Comparison of ENCODE assay signal across 8 mouse cellular contexts in the genomic region with DNA sequence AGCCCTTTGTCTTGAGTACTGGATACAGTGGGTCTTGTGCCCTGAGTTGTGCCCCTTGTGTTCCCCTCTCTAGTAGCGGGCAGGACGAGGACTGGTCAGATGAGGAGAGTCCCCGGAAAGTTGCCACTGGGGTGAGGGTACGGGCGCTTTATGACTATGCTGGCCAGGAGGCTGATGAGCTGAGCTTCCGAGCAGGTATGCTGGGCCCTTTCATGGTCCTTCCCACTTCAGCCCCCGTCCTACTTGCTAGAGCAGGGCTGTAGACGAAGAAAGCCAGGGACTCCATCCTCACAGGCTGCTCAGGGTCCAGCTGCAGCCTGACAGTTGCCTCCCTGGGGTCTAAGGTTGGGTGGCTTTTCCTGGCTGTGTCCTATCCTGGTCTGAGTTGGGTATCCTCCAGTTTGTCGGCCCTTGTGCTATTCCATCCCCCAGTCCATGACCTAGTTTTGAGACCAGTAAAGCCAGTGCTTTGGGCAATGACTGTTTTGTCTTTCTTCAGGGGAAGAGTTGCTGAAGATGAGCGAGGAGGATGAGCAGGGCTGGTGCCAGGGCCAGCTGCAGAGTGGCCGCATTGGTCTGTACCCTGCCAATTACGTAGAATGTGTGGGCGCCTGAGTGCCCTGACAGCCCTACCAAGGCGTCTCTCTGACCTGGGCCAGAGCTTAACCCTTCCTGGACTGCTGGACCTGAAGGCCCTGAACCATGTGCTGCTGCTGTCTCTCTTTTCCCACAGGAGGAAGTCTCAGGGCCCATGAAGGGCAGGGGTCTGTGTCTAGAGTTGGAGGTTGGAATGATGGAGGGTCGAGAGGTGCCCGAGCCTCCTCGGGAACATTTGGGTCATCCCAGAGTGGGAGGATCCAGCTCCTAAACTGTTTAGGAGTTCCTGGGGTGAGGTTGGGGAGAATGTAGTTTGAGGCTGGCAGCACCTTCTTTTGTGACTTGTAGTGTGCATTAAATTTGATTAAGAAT. TPM values are rescaled to one million over a fixed set of nuclear protein-coding genes. Genes with fewer than 3 reads are reported as not detected.
A peak's percentile ranks its signal among the peaks of the same experiment; 100 is the strongest.
DNase-seq lines count a peak whose midpoint lies in the region; ATAC-seq and TF ChIP-seq lines count a peak whose summit lies in the region.

No protein-coding gene starts in this region.

- ATAC-seq in forebrain, embryonic 15.5 days (replicated peaks), result 0 out of 2 replicates have a peak, but pooled peaks have one; percentile 0
- no peak for ATAC-seq in liver, embryonic 15.5 days (ENCODE audit: insufficient read depth)

- H3K4me1 ChIP-seq in E14TG2a.4 (replicated peaks; ENCODE audit: low read depth, low read length), result peaks cover 56% of the 10 kb centered on the region
- peaks cover 20% of the 10 kb centered on the region for H3K4me1 ChIP-seq in forebrain, embryonic 15.5 days
- peaks cover 37% of the 10 kb centered on the region for H3K4me1 ChIP-seq in liver, embryonic 15.5 days (replicated peaks)

- peaks cover 32% of the 10 kb centered on the region for H3K36me3 ChIP-seq in E14TG2a.4 (ENCODE audit: insufficient read depth, low read length)
- H3K36me3 ChIP-seq in forebrain, embryonic 15.5 days, result peaks cover 20% of the 10 kb centered on the region
- peaks cover 26% of the 10 kb centered on the region for H3K36me3 ChIP-seq in liver, embryonic 15.5 days (replicated peaks)

- peak; percentile 94 for DNase-seq in heart, adult 11 months
- DNase-seq in heart, postnatal 36 days, result no peak
- DNase-seq in spleen, adult 18-20 months, result no peak
- DNase-seq in right cerebral cortex, postnatal 14 days, result no peak
- DNase-seq in left cerebral cortex, adult 9 months (ENCODE audit: low spot score in 2 of 2), result no peak

- peak overlapping the region; percentile 83 for H3K9ac ChIP-seq in forebrain, embryonic 15.5 days (replicated peaks)
- peak overlapping the region; percentile 95 for H3K9ac ChIP-seq in liver, embryonic 15.5 days

- H3K27ac ChIP-seq in forebrain, embryonic 15.5 days (replicated peaks), result peak overlapping the region; percentile 93
- H3K27ac ChIP-seq in liver, embryonic 15.5 days (replicated peaks), result peak overlapping the region; percentile 79

- H3K4me2 ChIP-seq in forebrain, embryonic 15.5 days (replicated peaks), result peak overlapping the region; percentile 73
- peak overlapping the region; percentile 82 for H3K4me2 ChIP-seq in liver, embryonic 15.5 days

- H3K9me3 ChIP-seq in E14TG2a.4 (ENCODE audit: low read length), result no peaks in the 10 kb centered on the region
- H3K9me3 ChIP-seq in forebrain, embryonic 15.5 days, result no peaks in the 10 kb centered on the region
- H3K9me3 ChIP-seq in liver, embryonic 15.5 days (replicated peaks), result no peaks in the 10 kb centered on the region

- peak overlapping the region; percentile 90 for H3K4me3 ChIP-seq in E14TG2a.4 (replicated peaks; ENCODE audit: low read length)
- H3K4me3 ChIP-seq in forebrain, embryonic 15.5 days, result peak overlapping the region; percentile 67
- peak overlapping the region; percentile 94 for H3K4me3 ChIP-seq in liver, embryonic 15.5 days (replicated peaks)

- H3K27me3 ChIP-seq in E14TG2a.4 (ENCODE audit: insufficient read depth, low read length), result peaks cover 28% of the 10 kb centered on the region
- no peaks in the 10 kb centered on the region for H3K27me3 ChIP-seq in forebrain, embryonic 15.5 days
- peaks cover 14% of the 10 kb centered on the region for H3K27me3 ChIP-seq in liver, embryonic 15.5 days

- intact Hi-C loops in heart, postnatal 36 days (cut with DNase I), result loop anchor here (2.0 kb wide), 1 partner anchor 27 kb away; a partner anchor contains a TSS

- 89% methylated on average over 17 of the region's 17 CpGs for WGBS in forebrain, embryonic 15.5 days
- WGBS in liver, embryonic 15.5 days (ENCODE audit: insufficient replicate concordance), result 81% methylated on average over 17 of the region's 17 CpGs

- TF ChIP-seq CTCF in E14TG2a.4 (conservative IDR thresholded peaks at IDR 0.05; ENCODE audit: low read length), result no peak

RNA-seq across cellular contexts. Expression of a gene that starts 0.8 kb away (rescaled TPM):
- 10 to 100 TPM; 57.1 to 60.9 TPM for total RNA-seq in heart, postnatal 36 days (2021)
- polyA plus RNA-seq in forebrain, embryonic 15.5 days (2015; fragmentation: Nextera tagmentation; extraction: Ambion mirVana), result 78.0 and 79.0 TPM in 2 replicates
- polyA plus RNA-seq in liver, embryonic 15.5 days (2015; fragmentation: Nextera tagmentation; extraction: Ambion mirVana), result 60.7 and 67.9 TPM in 2 replicates

RNA-seq across cellular contexts. Expression of a gene that starts 8.2 kb away (rescaled TPM):
- 100 to 1,000 TPM; 150 to 151 TPM for total RNA-seq in heart, postnatal 36 days (2021)
- polyA plus RNA-seq in forebrain, embryonic 15.5 days (2015; fragmentation: Nextera tagmentation; extraction: Ambion mirVana), result 19.8 and 22.9 TPM in 2 replicates
- 15.8 and 18.2 TPM in 2 replicates for polyA plus RNA-seq in liver, embryonic 15.5 days (2015; fragmentation: Nextera tagmentation; extraction: Ambion mirVana)

RNA-seq across cellular contexts. Expression of a gene that starts 27.2 kb away (rescaled TPM):
- 1 to 10 TPM; 3.0 to 3.9 TPM for total RNA-seq in heart, postnatal 36 days (2021)
- 12.7 and 14.5 TPM in 2 replicates for polyA plus RNA-seq in forebrain, embryonic 15.5 days (2015; fragmentation: Nextera tagmentation; extraction: Ambion mirVana)
- polyA plus RNA-seq in liver, embryonic 15.5 days (2015; fragmentation: Nextera tagmentation; extraction: Ambion mirVana), result 5.8 and 6.1 TPM in 2 replicates
